Mouse (Mus musculus) stomach, postnatal 0 days (tissue): ENCODE results near the gene Mpv17l2. TPM values are rescaled to one million over a fixed set of nuclear protein-coding genes. Genes with fewer than 3 reads are reported as not detected.

Source experiments
- ATAC-seq: fragments of 200-750 bp; cut with Nextera tagmentation; 2 replicates; pipeline ENCODE4 v1.8.0; 2017; ENCODE audit not compliant: low FRiP score, low TSS enrichment
- DNase-seq: peaks from one replicate; pipeline ENCODE4 v3.0.0-alpha.2; 2016; ENCODE audit warnings: low spot score
- H3K27ac ChIP-seq: fragments of 300-500 bp; sonication (generic); replicated peaks from 2 replicates; pipeline ENCODE4 v1.5.1; 2014; ENCODE audit warnings: mild to moderate bottlenecking, control low read depth
- H3K27me3 ChIP-seq: fragments of 300-500 bp; sonication (generic); 2 replicates; pipeline ENCODE4 v1.6.1; 2014; ENCODE audit warnings: low read length; ENCODE audit not compliant: control insufficient read depth, insufficient read depth
- H3K36me3 ChIP-seq: fragments of 300-500 bp; sonication (generic); 2 replicates; pipeline ENCODE4 v1.6.1; 2014; ENCODE audit warnings: low read length, mixed read lengths; ENCODE audit not compliant: control insufficient read depth, insufficient read depth
- H3K4me1 ChIP-seq: fragments of 300-500 bp; sonication (generic); replicated peaks from 2 replicates; pipeline ENCODE4 v1.6.1; 2014; ENCODE audit warnings: antibody characterized with exemption; ENCODE audit not compliant: control insufficient read depth, insufficient read depth
- H3K4me2 ChIP-seq: fragments of 300-500 bp; sonication (generic); replicated peaks from 2 replicates; pipeline ENCODE4 v1.6.1; 2014; ENCODE audit warnings: low read depth, mild to moderate bottlenecking, control low read depth, moderate library complexity
- H3K4me3 ChIP-seq: fragments of 300-500 bp; sonication (generic); 2 replicates; pipeline ENCODE4 v1.5.1; 2014; ENCODE audit warnings: low read depth, low read length, control low read depth
- H3K9ac ChIP-seq: fragments of 300-500 bp; sonication (generic); 2 replicates; pipeline ENCODE4 v1.6.1; 2014; ENCODE audit warnings: mild to moderate bottlenecking, low read length, control low read depth, mixed read lengths
- H3K9me3 ChIP-seq: fragments of 300-500 bp; sonication (generic); 2 replicates; pipeline ENCODE4 v1.6.1; 2016; ENCODE audit warnings: low read length; ENCODE audit not compliant: control insufficient read depth
- CTCF ChIP-seq: IDR thresholded peaks from 2 replicates; pipeline ENCODE4 v1.5.1; 2016; ENCODE audit warnings: antibody characterized with exemption, low read depth, mild to moderate bottlenecking, moderate library complexity
- EP300 ChIP-seq: optimal IDR thresholded peaks from 2 replicates; pipeline ENCODE3; 2016; ENCODE audit warnings: antibody characterized with exemption
- WGBS: fragments of 180-500 bp; shearing (Covaris S2); extraction: QIAGEN DNeasy Blood & Tissue Kit; methylation state at CpG from one replicate; pipeline ENCODE4 v1.1.7; 2014; 5-methylcytosine and 5-hydroxymethylcytosine counted together
- polyA plus RNA-seq: library from polyadenylated mRNA; unstranded; fragments of >200 nt; fragmentation: Nextera tagmentation; extraction: Ambion mirVana; gene quantifications from 2 replicates; pipeline ENCODE4 v1.2.1, GENCODE M21; 2015

Gene Mpv17l2
- polyA plus RNA-seq, 1 experiment from 2014 or later, result 77.3 TPM

- H3K9ac ChIP-seq, result no peak overlapping the region
- TF ChIP-seq CTCF (no peak), EP300 (no peak)
- no peak for DNase-seq
- WGBS, result 57% methylated on average over 5 of the region's 5 CpGs
- ATAC-seq, result no peak
- H3K27ac ChIP-seq, result no peak overlapping the region
- H3K4me3 ChIP-seq, result no peak overlapping the region
- H3K27me3 ChIP-seq, result 0 out of 2 replicates have a peak, but pooled peaks cover 2% of the 10 kb centered on the region
- H3K4me2 ChIP-seq, result no peak overlapping the region
- no peaks in the 10 kb centered on the region for H3K9me3 ChIP-seq
- H3K4me1 ChIP-seq, result no peaks in the 10 kb centered on the region
- H3K36me3 ChIP-seq, result no peaks in the 10 kb centered on the region
These were observed 23.0 kb downstream of the Mpv17l2 start for GRCm38 (mm10) chr8:70737705-70738104.

- Histone ChIP-seq H3K27me3 (peaks cover 3% of the 10 kb centered on the region; the same call in 1 of the 2 replicates), H3K9ac (no peak overlapping the region), H3K36me3 (no peaks in the 10 kb centered on the region), H3K27ac (no peak overlapping the region), H3K4me1 (no peaks in the 10 kb centered on the region), H3K4me3 (no peak overlapping the region), H3K9me3 (no peaks in the 10 kb centered on the region), H3K4me2 (no peak overlapping the region)
- DNase-seq (no peak), ATAC-seq (no peak; the same call in 1 of the 2 replicates)
- TF ChIP-seq EP300, result no peak
- TF ChIP-seq CTCF, result no peak
- 84% methylated on average over 4 of the region's 4 CpGs for WGBS
These were observed 29.8 kb downstream of the Mpv17l2 start for GRCm38 (mm10) chr8:70730956-70731355.

DNA sequence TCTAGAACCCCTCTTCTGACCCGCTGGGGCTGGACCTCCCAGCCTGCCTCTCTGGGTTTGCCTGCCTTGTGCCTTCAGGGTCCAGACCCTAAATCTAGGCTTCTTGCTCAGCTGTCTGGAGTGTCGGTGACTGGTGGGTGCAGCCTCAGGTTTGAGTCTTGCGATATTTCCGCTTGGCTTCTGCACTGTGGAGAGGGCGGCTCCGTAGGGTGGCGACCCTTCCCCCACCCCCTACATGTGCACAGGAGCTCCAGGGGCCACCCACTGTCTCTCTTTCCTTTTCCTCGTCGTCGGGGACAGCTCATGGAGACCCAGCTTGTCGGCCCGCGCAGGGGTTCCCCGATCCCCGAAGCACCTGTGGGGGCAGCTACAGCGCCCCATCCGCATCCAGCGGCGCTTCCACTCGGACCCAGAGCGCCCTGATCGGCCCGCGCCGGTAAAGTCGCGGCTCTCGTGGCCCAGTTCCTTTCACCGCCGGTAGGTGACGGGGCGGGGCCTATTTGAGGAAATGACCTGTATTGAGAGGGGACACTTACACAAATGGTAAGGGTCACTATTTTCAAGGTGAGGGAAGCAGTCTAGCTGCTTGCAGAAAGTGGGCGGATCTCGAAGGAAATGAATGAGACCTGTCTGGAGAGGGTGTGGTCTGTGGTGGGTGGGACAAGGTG is 30.8 kb downstream of the Mpv17l2 start:
- H3K27me3 ChIP-seq, result peaks cover 3% of the 10 kb centered on the region; the same call in 1 of the 2 replicates
- TF ChIP-seq CTCF, result peak; percentile 55
- TF ChIP-seq EP300, result no peak
- H3K4me3 ChIP-seq, result no peak overlapping the region; the same call in 1 of the 2 replicates
- H3K36me3 ChIP-seq, result no peaks in the 10 kb centered on the region
- H3K4me1 ChIP-seq, result no peaks in the 10 kb centered on the region
- peak; percentile 30 for ATAC-seq
- 3% methylated on average over 34 of the region's 34 CpGs for WGBS
- H3K9me3 ChIP-seq, result no peaks in the 10 kb centered on the region
- H3K27ac ChIP-seq, result no peak overlapping the region
- DNase-seq, result peak; percentile 57
- peak overlapping the region; percentile 49 for H3K4me2 ChIP-seq
- H3K9ac ChIP-seq, result no peak overlapping the region

DNA sequence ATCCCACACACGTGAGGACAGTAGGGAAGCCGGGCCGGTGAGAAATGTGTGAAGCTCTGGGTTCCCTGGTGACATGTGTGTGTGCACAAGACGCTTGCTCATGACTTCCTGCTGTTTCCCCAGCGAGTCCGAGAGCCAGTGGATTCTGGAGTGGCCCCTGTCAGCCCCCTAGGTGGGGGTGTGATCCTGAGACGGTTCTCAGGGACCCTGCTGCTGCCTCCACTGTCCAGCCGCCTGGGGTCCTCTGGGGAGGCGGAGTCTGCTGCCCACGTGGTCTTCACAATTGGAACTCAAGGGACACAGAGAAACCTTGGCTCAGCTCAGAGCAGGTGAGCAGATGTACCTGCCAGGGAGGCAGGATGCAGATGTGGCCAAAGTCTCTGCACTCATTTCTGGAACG is 34.0 kb downstream of the Mpv17l2 start:
- H3K4me1 ChIP-seq, result no peaks in the 10 kb centered on the region
- no peak overlapping the region for H3K27ac ChIP-seq
- WGBS, result 43% methylated on average over 11 of the region's 11 CpGs
- no peaks in the 10 kb centered on the region for H3K9me3 ChIP-seq
- no peaks in the 10 kb centered on the region for H3K36me3 ChIP-seq
- H3K27me3 ChIP-seq, result peaks cover 3% of the 10 kb centered on the region; the same call in 1 of the 2 replicates
- no peak for DNase-seq
- TF ChIP-seq CTCF (no peak), EP300 (no peak)
- H3K4me3 ChIP-seq, result no peak overlapping the region
- no peak overlapping the region for H3K9ac ChIP-seq
- no peak overlapping the region for H3K4me2 ChIP-seq
- ATAC-seq, result no peak

- Histone ChIP-seq H3K4me1 (no peaks in the 10 kb centered on the region), H3K4me3 (no peak overlapping the region), H3K27ac (no peak overlapping the region), H3K9ac (no peak overlapping the region), H3K9me3 (no peaks in the 10 kb centered on the region), H3K4me2 (no peak overlapping the region), H3K27me3 (peaks cover 3% of the 10 kb centered on the region; the same call in 1 of the 2 replicates), H3K36me3 (no peaks in the 10 kb centered on the region)
- 21% methylated on average over 14 of the region's 14 CpGs for WGBS
- TF ChIP-seq CTCF, result no peak
- no peak for TF ChIP-seq EP300
- peak; percentile 64 for DNase-seq
- ATAC-seq, result no peak
These were observed 34.8 kb downstream of the Mpv17l2 start for GRCm38 (mm10) chr8:70725792-70726447.

GRCm38 (mm10) chr8:70724216-70724615 is 36.5 kb downstream of the Mpv17l2 start:
- Histone ChIP-seq H3K36me3 (no peaks in the 10 kb centered on the region), H3K27ac (no peak overlapping the region), H3K4me1 (no peaks in the 10 kb centered on the region), H3K4me3 (no peak overlapping the region), H3K9me3 (no peaks in the 10 kb centered on the region), H3K9ac (no peak overlapping the region), H3K27me3 (peaks cover under 1% of the 10 kb centered on the region; the same call in 1 of the 2 replicates), H3K4me2 (no peak overlapping the region)
- no peak for ATAC-seq
- no peak for TF ChIP-seq EP300
- no peak for TF ChIP-seq CTCF
- WGBS, result 70% methylated on average over 12 of the region's 12 CpGs
- DNase-seq, result no peak
